ENCODE assay signal across 20 mouse cellular contexts in the genomic region with DNA sequence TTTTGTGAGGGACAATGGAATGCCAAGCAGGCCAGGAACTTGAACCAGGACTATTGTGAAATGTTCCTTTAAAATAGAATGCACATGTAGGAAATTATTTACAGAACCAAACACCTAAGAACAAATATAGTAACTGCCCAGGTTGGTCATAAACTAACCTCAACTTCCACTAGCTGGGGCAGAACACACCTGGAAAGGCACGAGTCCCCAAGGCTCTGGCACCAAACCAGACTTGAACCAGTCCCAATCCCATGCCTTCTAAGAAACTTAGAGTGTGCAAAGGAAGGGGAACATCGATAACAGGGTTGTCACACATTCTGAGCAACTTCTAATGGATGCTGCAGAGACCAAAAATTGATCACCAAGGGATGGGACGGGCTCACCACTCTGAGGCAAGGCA. TPM values are rescaled to one million over a fixed set of nuclear protein-coding genes. Genes with fewer than 3 reads are reported as not detected.
DNase-seq lines count a peak whose midpoint lies in the region; ATAC-seq and TF ChIP-seq lines count a peak whose summit lies in the region.
"Had no signal": no experiment of that assay in that cellular context is flagged by ENCODE, and none has a peak within 500 bp of the region (broad histone marks: within the 10 kb centered on the region; RNA-seq: fewer than 3 reads in every experiment).

No protein-coding gene starts in this region.

- H3K4me3 ChIP-seq in kidney, adult 2 months (ENCODE audit: insufficient read depth, low read depth, low read length), result no peak overlapping the region
- H3K4me3 ChIP-seq in intestine, embryonic 15.5 days (replicated peaks), result no peak overlapping the region
- no peak overlapping the region for H3K4me3 ChIP-seq in intestine, postnatal 0 days (ENCODE audit: low read depth, low read length)
- H3K4me3 ChIP-seq in forebrain, embryonic 15.5 days, result no peak overlapping the region
- H3K4me3 ChIP-seq: embryonic facial prominence, embryonic 15.5 days; heart, embryonic 10.5 days; hindbrain, embryonic 12.5 days had no signal

- no peaks in the 10 kb centered on the region for H3K27me3 ChIP-seq in kidney, adult 2 months (replicated peaks; ENCODE audit: control insufficient read depth, insufficient read depth, low read length)
- no peaks in the 10 kb centered on the region for H3K27me3 ChIP-seq in intestine, embryonic 15.5 days (replicated peaks)
- H3K27me3 ChIP-seq in intestine, postnatal 0 days (replicated peaks; ENCODE audit: control insufficient read depth, insufficient read depth, low read length), result no peaks in the 10 kb centered on the region
- no peaks in the 10 kb centered on the region for H3K27me3 ChIP-seq in forebrain, embryonic 15.5 days
- H3K27me3 ChIP-seq: embryonic facial prominence, embryonic 15.5 days; hindbrain, embryonic 12.5 days had no signal

- WGBS in kidney, adult 2 months, result 55% methylated on average over 3 of the region's 3 CpGs
- WGBS in intestine, embryonic 15.5 days, result 76% methylated on average over 3 of the region's 3 CpGs
- WGBS in intestine, postnatal 0 days, result 60% methylated on average over 3 of the region's 3 CpGs
- 90% methylated on average over 3 of the region's 3 CpGs for WGBS in forebrain, embryonic 15.5 days

- peak overlapping the region; percentile 41; the same call in 1 of the 2 replicates for H3K4me2 ChIP-seq in intestine, embryonic 15.5 days (replicated peaks)
- H3K4me2 ChIP-seq in intestine, postnatal 0 days (replicated peaks; ENCODE audit: low read depth), result 0 out of 2 replicates have a peak overlapping the region, but pooled peaks have one; percentile 48
- no peak overlapping the region for H3K4me2 ChIP-seq in forebrain, embryonic 15.5 days (replicated peaks)
- H3K4me2 ChIP-seq: embryonic facial prominence, embryonic 15.5 days; hindbrain, embryonic 12.5 days had no signal

- no peaks in the 10 kb centered on the region for H3K36me3 ChIP-seq in kidney, adult 2 months (ENCODE audit: control insufficient read depth, insufficient read depth, low read length)
- H3K36me3 ChIP-seq in intestine, embryonic 15.5 days, result no peaks in the 10 kb centered on the region
- H3K36me3 ChIP-seq in intestine, postnatal 0 days (ENCODE audit: control insufficient read depth, insufficient read depth), result no peaks in the 10 kb centered on the region
- H3K36me3 ChIP-seq in forebrain, embryonic 15.5 days, result no peaks in the 10 kb centered on the region
- H3K36me3 ChIP-seq: embryonic facial prominence, embryonic 15.5 days; heart, embryonic 10.5 days; hindbrain, embryonic 12.5 days had no signal

- H3K9ac ChIP-seq in intestine, embryonic 15.5 days, result no peak overlapping the region
- no peak overlapping the region for H3K9ac ChIP-seq in intestine, postnatal 0 days (ENCODE audit: low read depth, low read length)
- no peak overlapping the region for H3K9ac ChIP-seq in forebrain, embryonic 15.5 days (replicated peaks)
- H3K9ac ChIP-seq: embryonic facial prominence, embryonic 15.5 days; hindbrain, embryonic 12.5 days had no signal

- peak; percentile 64 for DNase-seq in kidney, adult 2 months
- no peak for DNase-seq in kidney, adult 9 months
- DNase-seq in kidney, postnatal 25 days, result peak; percentile 56 to 75
- DNase-seq in ovary, postnatal 14 days (ENCODE audit: low spot score), result no peak
- DNase-seq: adrenal gland, postnatal 14 days; cerebellum, adult 11-12 months; cerebellum, adult 9-11 months; gastrocnemius, postnatal 10 days; heart, adult 18-20 months; heart, postnatal 10 days; heart, postnatal 4 days had no signal

- H3K4me1 ChIP-seq in kidney, adult 2 months (ENCODE audit: control insufficient read depth, insufficient read depth, low read length), result peaks cover 3% of the 10 kb centered on the region; the same call in 1 of the 2 replicates
- peaks cover 28% of the 10 kb centered on the region; the same call in 1 of the 2 replicates for H3K4me1 ChIP-seq in intestine, embryonic 15.5 days (replicated peaks)
- H3K4me1 ChIP-seq in intestine, postnatal 0 days (replicated peaks; ENCODE audit: control insufficient read depth, insufficient read depth, low read length), result peaks cover 15% of the 10 kb centered on the region; the same call in 1 of the 2 replicates
- no peaks in the 10 kb centered on the region for H3K4me1 ChIP-seq in forebrain, embryonic 15.5 days

- no peak for ATAC-seq in intestine, embryonic 15.5 days
- no peak for ATAC-seq in intestine, postnatal 0 days
- no peak for ATAC-seq in forebrain, embryonic 15.5 days (replicated peaks)
- ATAC-seq: activated CD4-positive, CD25-positive, alpha-beta regulatory T cell, adult 4 months; forebrain, embryonic 16.5 days; Patski had no signal

- TF ChIP-seq POLR2A in kidney, adult 2 months (IDR thresholded peaks at IDR 0.05; ENCODE audit: low read depth, low read length), result no peak

- no peak for TF ChIP-seq CTCF in kidney, adult 2 months (conservative IDR thresholded peaks at IDR 0.05; ENCODE audit: insufficient read depth, insufficient read length, low read depth, low read length)
- no peak for TF ChIP-seq CTCF in intestine, postnatal 0 days (IDR thresholded peaks at IDR 0.05; ENCODE audit: low read depth)

- H3K9me3 ChIP-seq in intestine, embryonic 15.5 days, result no peaks in the 10 kb centered on the region
- H3K9me3 ChIP-seq in intestine, postnatal 0 days (ENCODE audit: control insufficient read depth), result no peaks in the 10 kb centered on the region
- H3K9me3 ChIP-seq in forebrain, embryonic 15.5 days, result no peaks in the 10 kb centered on the region
- H3K9me3 ChIP-seq: embryonic facial prominence, embryonic 15.5 days; heart, embryonic 10.5 days; hindbrain, embryonic 12.5 days had no signal

- H3K27ac ChIP-seq in kidney, adult 2 months (ENCODE audit: insufficient read depth, low read depth, low read length), result peak overlapping the region; percentile 49
- peak overlapping the region; percentile 83; the same call in 1 of the 2 replicates for H3K27ac ChIP-seq in intestine, embryonic 15.5 days
- peak overlapping the region; percentile 86 for H3K27ac ChIP-seq in intestine, postnatal 0 days (ENCODE audit: low read depth, low read length)
- no peak overlapping the region for H3K27ac ChIP-seq in forebrain, embryonic 15.5 days (replicated peaks)
- H3K27ac ChIP-seq: embryonic facial prominence, embryonic 15.5 days; heart, embryonic 10.5 days; hindbrain, embryonic 12.5 days had no signal

RNA-seq across cellular contexts. Expression of a gene that starts 21.1 kb away (rescaled TPM):
- polyA plus RNA-seq in kidney, adult 2 months (2012; rRNA removed), result 15.8 and 17.9 TPM in 2 replicates
- polyA plus RNA-seq in intestine, embryonic 15.5 days (2015; fragmentation: Nextera tagmentation; extraction: Ambion mirVana), result 22.2 and 23.4 TPM in 2 replicates
- polyA plus RNA-seq in intestine, postnatal 0 days (2015; fragmentation: Nextera tagmentation; extraction: Ambion mirVana), result 47.7 and 47.8 TPM in 2 replicates
- polyA plus RNA-seq in forebrain, embryonic 15.5 days (2015; fragmentation: Nextera tagmentation; extraction: Ambion mirVana), result 0.69 and 0.77 TPM in 2 replicates
- polyA plus RNA-seq: activated CD4-positive, CD25-positive, alpha-beta regulatory T cell, adult 4 months had no signal

Comparison
In these comparisons a context has a peak if more than half of its experiments do, and no peak if none do; other contexts are left out.
1. DNase-seq: peak in kidney, adult 2 months (single experiment) and kidney, postnatal 25 days (2 of 2); none in kidney, adult 9 months (single experiment) and ovary, postnatal 14 days (single experiment).